Mouse (Mus musculus): ENCODE results near the gene Slc44a1.

Gene Slc44a1

GRCm38 (mm10) chr4:53537539-53537938 is 97.3 kb downstream of the Slc44a1 start:
- no peak for DNase-seq (ENCODE audit: low read depth)

GRCm38 (mm10) chr4:53538600-53538999 is 98.4 kb downstream of the Slc44a1 start:
- no peak for DNase-seq (ENCODE audit: low read depth)

GRCm38 (mm10) chr4:53539929-53540328 is 99.7 kb downstream of the Slc44a1 start:
- no peak for DNase-seq (ENCODE audit: low read depth)

GRCm38 (mm10) chr4:53543421-53543820 is 103.2 kb downstream of the Slc44a1 start:
- no peak for DNase-seq (ENCODE audit: low read depth)

- no peak for DNase-seq (ENCODE audit: low read depth)
These were observed 104.7 kb downstream of the Slc44a1 start for GRCm38 (mm10) chr4:53544889-53545288.

- DNase-seq (ENCODE audit: low read depth) = no peak
These were observed 107.2 kb downstream of the Slc44a1 start for GRCm38 (mm10) chr4:53547381-53547780.

GRCm38 (mm10) chr4:53549375-53549774 is 109.2 kb downstream of the Slc44a1 start:
- DNase-seq (ENCODE audit: low read depth) = no peak

GRCm38 (mm10) chr4:53564618-53565017 is 124.4 kb downstream of the Slc44a1 start:
- DNase-seq (ENCODE audit: low read depth) = no peak

- no peak for DNase-seq (ENCODE audit: low read depth)
These were observed 126.9 kb downstream of the Slc44a1 start for GRCm38 (mm10) chr4:53567065-53567464.

- DNase-seq (ENCODE audit: low read depth) = no peak
These were observed 135.3 kb downstream of the Slc44a1 start for GRCm38 (mm10) chr4:53575558-53575957.

- DNase-seq (ENCODE audit: low read depth) = no peak
These were observed 147.5 kb downstream of the Slc44a1 start for GRCm38 (mm10) chr4:53587676-53588075.

- no peak for DNase-seq (ENCODE audit: low read depth)
These were observed 148.7 kb downstream of the Slc44a1 start for GRCm38 (mm10) chr4:53588936-53589335.

GRCm38 (mm10) chr4:53589466-53589865 is 149.3 kb downstream of the Slc44a1 start:
- no peak for DNase-seq (ENCODE audit: low read depth)

GRCm38 (mm10) chr4:53590163-53590562 is 149.9 kb downstream of the Slc44a1 start:
- no peak for DNase-seq (ENCODE audit: low read depth)

GRCm38 (mm10) chr4:53590691-53591447 is 150.7 kb downstream of the Slc44a1 start:
- no peak for DNase-seq (ENCODE audit: low read depth)

GRCm38 (mm10) chr4:53591536-53591935 is 151.3 kb downstream of the Slc44a1 start:
- no peak for DNase-seq (ENCODE audit: low read depth)

- no peak for DNase-seq (ENCODE audit: low read depth)
These were observed 151.7 kb downstream of the Slc44a1 start for GRCm38 (mm10) chr4:53591941-53592340.

- DNase-seq (ENCODE audit: low read depth) = no peak
These were observed 152.2 kb downstream of the Slc44a1 start for GRCm38 (mm10) chr4:53592386-53592785.

GRCm38 (mm10) chr4:53594204-53594603 is 154.0 kb downstream of the Slc44a1 start:
- DNase-seq (ENCODE audit: low read depth) = peak; percentile 7

- no peak for DNase-seq (ENCODE audit: low read depth)
These were observed 155.2 kb downstream of the Slc44a1 start for GRCm38 (mm10) chr4:53595246-53596062.

GRCm38 (mm10) chr4:53596063-53596895 is 156.1 kb downstream of the Slc44a1 start:
- DNase-seq (ENCODE audit: low read depth) = no peak

- DNase-seq (ENCODE audit: low read depth) = peak; percentile 41
These were observed 160.2 kb downstream of the Slc44a1 start for GRCm38 (mm10) chr4:53600462-53600861.
